ENCODE assay signal across 11 mouse cellular contexts in genomic region chr17:5094636-5095035, GRCm38 (mm10).
DNase-seq lines count a peak whose midpoint lies in the region; ATAC-seq and TF ChIP-seq lines count a peak whose summit lies in the region.
"Had no signal": no experiment of that assay in that cellular context is flagged by ENCODE, and none has a peak within 500 bp of the region (broad histone marks: within the 10 kb centered on the region; RNA-seq: fewer than 3 reads in every experiment).

No protein-coding gene starts in this region.

- no peaks in the 10 kb centered on the region for H3K9me3 ChIP-seq in intestine, postnatal 0 days (ENCODE audit: control insufficient read depth)
- H3K9me3 ChIP-seq in intestine, embryonic 15.5 days: no peaks in the 10 kb centered on the region

- H3K36me3 ChIP-seq in intestine, postnatal 0 days (ENCODE audit: control insufficient read depth, insufficient read depth): peaks cover 3% of the 10 kb centered on the region; the same call in 1 of the 2 replicates
- no peaks in the 10 kb centered on the region for H3K36me3 ChIP-seq in intestine, embryonic 15.5 days

- DNase-seq in urinary bladder, postnatal 14 days (ENCODE audit: low spot score): peak; percentile 43
- DNase-seq in urinary bladder, postnatal 25 days (ENCODE audit: low spot score): no peak
- peak; percentile 44 for DNase-seq in fibroblast of lung, adult 2 months (ENCODE audit: low read depth)
- DNase-seq in thymus, postnatal 4 days: no peak
- DNase-seq in thymus, postnatal 0 days (ENCODE audit: low spot score): no peak
- DNase-seq in gastrocnemius, postnatal 25 days: no peak
- DNase-seq: lung, postnatal 14 days; thymus, postnatal 36 days had no signal

- no peak overlapping the region for H3K4me2 ChIP-seq in intestine, postnatal 0 days (replicated peaks; ENCODE audit: low read depth)
- H3K4me2 ChIP-seq in intestine, embryonic 15.5 days (replicated peaks): no peak overlapping the region

- H3K27me3 ChIP-seq in intestine, postnatal 0 days (replicated peaks; ENCODE audit: control insufficient read depth, insufficient read depth, low read length): no peaks in the 10 kb centered on the region
- no peaks in the 10 kb centered on the region for H3K27me3 ChIP-seq in intestine, embryonic 15.5 days (replicated peaks)

- TF ChIP-seq CTCF in intestine, postnatal 0 days (IDR thresholded peaks at IDR 0.05; ENCODE audit: low read depth): no peak

- H3K4me3 ChIP-seq in intestine, postnatal 0 days (ENCODE audit: low read depth, low read length): no peak overlapping the region
- H3K4me3 ChIP-seq in intestine, embryonic 15.5 days (replicated peaks): no peak overlapping the region

- ATAC-seq in intestine, postnatal 0 days: peak; percentile 48; the same call in 1 of the 2 replicates
- ATAC-seq in intestine, embryonic 15.5 days: no peak
- ATAC-seq: inflammation-experienced regulatory T-cells, adult 6 months had no signal

- no peak overlapping the region for H3K9ac ChIP-seq in intestine, postnatal 0 days (ENCODE audit: low read depth, low read length)
- no peak overlapping the region for H3K9ac ChIP-seq in intestine, embryonic 15.5 days

- peaks cover 7% of the 10 kb centered on the region; the same call in 1 of the 2 replicates for H3K4me1 ChIP-seq in intestine, postnatal 0 days (replicated peaks; ENCODE audit: control insufficient read depth, insufficient read depth, low read length)
- peaks cover 26% of the 10 kb centered on the region for H3K4me1 ChIP-seq in intestine, embryonic 15.5 days (replicated peaks)

- H3K27ac ChIP-seq in intestine, postnatal 0 days (ENCODE audit: low read depth, low read length): no peak overlapping the region
- no peak overlapping the region for H3K27ac ChIP-seq in intestine, embryonic 15.5 days

- 55% methylated on average over 5 of the region's 5 CpGs for WGBS in intestine, postnatal 0 days
- 80% methylated on average over 5 of the region's 5 CpGs for WGBS in intestine, embryonic 15.5 days

Comparison
In these comparisons a context has a peak if more than half of its experiments do, and no peak if none do; other contexts are left out.
1. DNase-seq: peak in urinary bladder, postnatal 14 days (single experiment) and fibroblast of lung, adult 2 months (single experiment); none in urinary bladder, postnatal 25 days (single experiment), thymus, postnatal 4 days (single experiment), thymus, postnatal 0 days (single experiment) and gastrocnemius, postnatal 25 days (single experiment).